Mouse (Mus musculus) limb, embryonic 13.5 days (tissue): Measurements from ENCODE around the gene Asb10. TPM values are rescaled to one million over a fixed set of nuclear protein-coding genes. Genes with fewer than 3 reads are reported as not detected.

Source experiments
- ATAC-seq: fragments of 200-750 bp; cut with Nextera tagmentation; 2 replicates; pipeline ENCODE4 v1.8.0; 2017; ENCODE audit warnings: low read depth, moderate number of reproducible peaks, moderate TSS enrichment; ENCODE audit not compliant: low FRiP score
- H3K27ac ChIP-seq: fragments of 300-500 bp; sonication (generic); 2 replicates; pipeline ENCODE4 v1.5.1; 2015; ENCODE audit warnings: inconsistent platforms, mild to moderate bottlenecking, moderate library complexity
- H3K27me3 ChIP-seq: fragments of 300-500 bp; sonication (generic); 2 replicates; pipeline ENCODE4 v1.6.1; 2015; ENCODE audit warnings: mild to moderate bottlenecking, inconsistent platforms
- H3K36me3 ChIP-seq: fragments of 300-500 bp; sonication (generic); 2 replicates; pipeline ENCODE4 v1.6.1; 2015; ENCODE audit warnings: inconsistent platforms, mild to moderate bottlenecking, moderate library complexity
- H3K4me1 ChIP-seq: fragments of 300-500 bp; sonication (generic); 2 replicates; pipeline ENCODE4 v1.6.1; 2015; ENCODE audit warnings: inconsistent platforms
- H3K4me2 ChIP-seq: fragments of 300-500 bp; sonication (generic); replicated peaks from 2 replicates; pipeline ENCODE4 v1.6.1; 2015; ENCODE audit warnings: inconsistent platforms, mild to moderate bottlenecking, moderate library complexity
- H3K4me3 ChIP-seq: fragments of 300-500 bp; sonication (generic); 2 replicates; pipeline ENCODE4 v1.5.1; 2015; ENCODE audit warnings: moderate library complexity, mild to moderate bottlenecking, inconsistent platforms
- H3K9ac ChIP-seq: fragments of 300-500 bp; sonication (generic); 2 replicates; pipeline ENCODE4 v1.6.1; 2015; ENCODE audit warnings: mild to moderate bottlenecking, inconsistent platforms
- H3K9me3 ChIP-seq: fragments of 300-500 bp; sonication (generic); 2 replicates; pipeline ENCODE4 v1.6.1; 2016; ENCODE audit warnings: inconsistent platforms
- WGBS: fragments of 180-500 bp; shearing (Covaris S2); methylation state at CpG from one replicate; pipeline ENCODE4 v1.1.7; 2015; 5-methylcytosine and 5-hydroxymethylcytosine counted together
- polyA plus RNA-seq: library from polyadenylated mRNA; unstranded; fragments of >200 nt; fragmentation: Nextera tagmentation; extraction: Ambion mirVana; gene quantifications from 2 replicates; pipeline ENCODE4 v1.2.1, GENCODE M21; 2015

The Asb10 gene
- polyA plus RNA-seq, 1 experiment from 2014 or later = 2.2 TPM

DNA sequence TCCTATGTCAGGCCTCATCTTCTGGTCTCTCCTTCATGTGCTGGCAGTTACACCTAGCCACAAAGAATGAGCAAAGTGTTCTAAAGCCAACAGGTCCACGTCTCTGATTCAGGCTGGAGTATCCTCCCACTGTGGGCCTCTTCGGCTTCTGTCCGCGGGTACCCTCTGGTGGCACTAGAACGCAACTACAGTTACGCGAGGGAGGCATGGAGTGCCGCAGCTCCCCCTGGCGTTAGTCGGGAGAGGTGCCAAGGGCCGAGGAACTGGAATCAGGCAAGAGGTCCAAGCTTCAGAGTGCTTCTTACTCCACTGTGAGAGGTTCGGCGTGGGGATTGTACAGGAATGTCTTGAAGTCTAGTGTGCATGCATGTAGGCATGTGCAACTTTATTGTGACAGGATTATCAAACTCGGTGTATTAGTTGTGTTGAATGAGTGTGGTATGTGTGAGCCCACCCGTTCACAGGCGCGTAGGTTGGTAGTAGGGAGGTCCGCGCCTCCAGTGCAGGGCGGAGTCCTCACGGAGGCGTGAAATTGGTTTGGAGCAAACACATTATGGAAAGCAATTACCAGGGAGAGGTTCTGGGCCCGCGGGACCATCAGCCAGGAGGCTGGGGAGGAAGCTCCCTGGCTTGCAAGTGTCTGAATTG is 10.6 kb downstream of the Asb10 start:
- H3K9me3 ChIP-seq = no peaks in the 10 kb centered on the region
- 11% methylated on average over 24 of the region's 24 CpGs for WGBS
- no peaks in the 10 kb centered on the region for H3K36me3 ChIP-seq
- no peak overlapping the region for H3K4me2 ChIP-seq
- no peak overlapping the region for H3K27ac ChIP-seq
- peaks cover 87% of the 10 kb centered on the region for H3K27me3 ChIP-seq
- H3K4me3 ChIP-seq = no peak overlapping the region
- H3K9ac ChIP-seq = no peak overlapping the region
- peaks cover 10% of the 10 kb centered on the region for H3K4me1 ChIP-seq
- peak; percentile 52; the same call in 1 of the 2 replicates for ATAC-seq

- Histone ChIP-seq H3K4me2 (no peak overlapping the region), H3K9ac (no peak overlapping the region), H3K36me3 (no peaks in the 10 kb centered on the region), H3K4me1 (peaks cover 10% of the 10 kb centered on the region), H3K4me3 (no peak overlapping the region), H3K27me3 (peaks cover 98% of the 10 kb centered on the region), H3K9me3 (no peaks in the 10 kb centered on the region), H3K27ac (no peak overlapping the region)
- no peak for ATAC-seq
- WGBS = 14% methylated on average over 6 of the region's 6 CpGs
Measured at GRCm38 (mm10) chr5:24527780-24528179, 13.0 kb downstream of the Asb10 start.

- under 1% methylated on average over 39 of the region's 49 CpGs for WGBS
- Histone ChIP-seq H3K27me3 (peaks cover 98% of the 10 kb centered on the region), H3K4me1 (peaks cover 10% of the 10 kb centered on the region), H3K4me3 (peak within 1 kb of the TSS; percentile 44), H3K36me3 (no peaks in the 10 kb centered on the region), H3K9me3 (no peaks in the 10 kb centered on the region), H3K4me2 (peak within 1 kb of the TSS; percentile 74), H3K27ac (no peak within 1 kb of the TSS), H3K9ac (peak within 1 kb of the TSS; percentile 39; the same call in 1 of the 2 replicates)
- no peak for ATAC-seq
Measured at GRCm38 (mm10) chr5:24526889-24527230, 13.9 kb downstream of the Asb10 start, which contains the start of gene Gbx1. Gbx1 (minus strand) TSS chr5:24527202.

- peaks cover 98% of the 10 kb centered on the region for H3K27me3 ChIP-seq
- 0 out of 2 replicates have a peak, but pooled peaks have one; percentile 14 for ATAC-seq
- under 1% methylated on average over 69 of the region's 109 CpGs for WGBS
- no peak overlapping the region for H3K27ac ChIP-seq
- peak overlapping the region; percentile 39; the same call in 1 of the 2 replicates for H3K9ac ChIP-seq
- H3K36me3 ChIP-seq = no peaks in the 10 kb centered on the region
- peak overlapping the region; percentile 44 for H3K4me3 ChIP-seq
- no peaks in the 10 kb centered on the region for H3K9me3 ChIP-seq
- peaks cover 10% of the 10 kb centered on the region for H3K4me1 ChIP-seq
- peak overlapping the region; percentile 74 for H3K4me2 ChIP-seq
Measured at GRCm38 (mm10) chr5:24526190-24526888, 14.4 kb downstream of the Asb10 start.

DNA sequence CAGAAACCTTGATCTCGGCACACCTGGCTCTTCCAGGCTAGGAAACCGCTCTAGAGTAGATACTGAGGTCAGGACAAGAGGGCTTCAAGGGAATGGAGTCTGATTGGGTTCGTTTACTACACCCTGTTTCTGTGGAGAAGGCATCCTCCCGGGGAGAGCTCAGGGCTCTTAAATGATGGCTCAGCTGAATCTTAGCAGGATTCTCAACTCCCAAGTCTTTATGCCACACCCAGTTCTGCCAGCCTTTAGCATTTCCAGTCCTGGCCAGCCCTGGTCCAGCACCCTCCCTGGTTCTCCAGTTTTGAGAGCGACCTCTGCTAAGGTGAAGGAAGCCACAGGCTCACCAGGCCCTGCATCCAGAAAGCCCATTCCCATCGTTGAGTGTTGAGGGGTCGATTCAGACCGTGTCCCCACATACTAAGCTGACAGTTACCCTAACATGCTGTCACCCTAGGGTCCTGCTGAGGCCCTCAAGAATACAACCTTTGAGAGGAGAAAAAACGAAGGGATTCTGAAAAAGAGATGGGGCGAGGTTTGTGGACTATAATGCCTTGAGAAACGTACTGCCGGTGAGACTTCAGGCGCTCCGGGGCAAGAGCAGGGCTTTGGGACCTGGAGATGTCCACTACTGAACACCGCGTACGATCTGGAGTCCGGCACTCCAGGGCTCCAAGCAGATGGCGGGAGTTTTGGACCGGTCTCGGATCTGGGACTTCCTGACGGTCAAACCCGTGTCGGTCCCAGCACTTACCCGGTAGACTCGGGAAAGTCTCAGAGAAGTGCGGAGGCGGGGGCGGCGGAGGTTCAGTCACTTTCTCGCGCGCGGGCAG is 15.2 kb downstream of the Asb10 start:
- WGBS = 5% methylated on average over 34 of the region's 34 CpGs
- Histone ChIP-seq H3K9me3 (no peaks in the 10 kb centered on the region), H3K27me3 (peaks cover 93% of the 10 kb centered on the region), H3K4me2 (peak overlapping the region; percentile 74), H3K4me3 (peak overlapping the region; percentile 44), H3K27ac (no peak overlapping the region), H3K36me3 (no peaks in the 10 kb centered on the region), H3K4me1 (peaks cover 10% of the 10 kb centered on the region), H3K9ac (no peak overlapping the region)
- no peak for ATAC-seq

DNA sequence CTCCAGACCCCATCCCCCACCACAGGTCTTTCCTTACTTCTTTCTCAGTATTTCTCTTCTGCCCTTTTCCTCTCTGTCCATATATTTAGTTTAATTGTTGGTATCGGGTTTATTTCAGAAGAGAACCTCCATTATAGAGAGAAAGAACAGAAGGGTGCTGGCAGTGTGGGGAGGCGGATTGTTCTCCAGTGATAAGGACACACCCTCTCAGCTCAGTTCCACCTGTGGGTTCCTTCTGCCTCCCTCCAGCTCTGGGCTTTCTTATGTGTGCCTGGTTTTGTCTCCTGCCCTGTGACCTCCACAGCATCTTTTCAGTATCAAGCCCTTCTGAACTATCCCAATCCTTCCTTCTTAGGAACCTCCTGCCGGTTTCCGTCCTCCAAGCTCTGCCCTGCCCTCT is 16.3 kb downstream of the Asb10 start:
- H3K4me2 ChIP-seq = no peak overlapping the region
- no peaks in the 10 kb centered on the region for H3K9me3 ChIP-seq
- 15% methylated on average over 4 of the region's 4 CpGs for WGBS
- H3K27ac ChIP-seq = no peak overlapping the region
- ATAC-seq = no peak
- H3K9ac ChIP-seq = no peak overlapping the region
- no peak overlapping the region for H3K4me3 ChIP-seq
- H3K36me3 ChIP-seq = no peaks in the 10 kb centered on the region
- peaks cover 10% of the 10 kb centered on the region for H3K4me1 ChIP-seq
- peaks cover 94% of the 10 kb centered on the region for H3K27me3 ChIP-seq

GRCm38 (mm10) chr5:24523806-24524205 is 17.0 kb downstream of the Asb10 start:
- Histone ChIP-seq H3K9me3 (no peaks in the 10 kb centered on the region), H3K4me3 (no peak overlapping the region), H3K4me1 (peaks cover 10% of the 10 kb centered on the region), H3K36me3 (no peaks in the 10 kb centered on the region), H3K4me2 (no peak overlapping the region), H3K27ac (no peak overlapping the region), H3K27me3 (peaks cover 92% of the 10 kb centered on the region), H3K9ac (no peak overlapping the region)
- WGBS = 55% methylated on average over 8 of the region's 8 CpGs
- no peak for ATAC-seq

DNA sequence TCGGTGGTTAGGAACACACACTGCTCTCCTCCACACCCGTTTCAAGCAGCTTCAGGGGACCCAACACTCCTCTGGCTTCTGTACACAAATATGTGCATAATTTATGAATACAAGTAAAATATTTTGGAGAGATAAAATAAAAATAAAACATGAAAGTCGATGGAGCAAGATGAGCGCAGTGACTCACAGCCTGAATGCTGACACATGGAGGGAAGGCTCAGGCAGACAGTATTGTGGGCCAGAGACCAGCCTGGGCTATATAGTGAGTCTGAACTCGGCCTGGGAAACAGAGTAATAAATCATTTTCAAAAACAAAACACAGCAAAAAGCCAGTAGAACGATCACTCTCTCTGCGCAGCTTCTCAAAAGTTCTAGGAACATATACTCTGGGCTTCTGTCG is 19.4 kb downstream of the Asb10 start:
- H3K9ac ChIP-seq = no peak overlapping the region
- ATAC-seq = no peak
- H3K27me3 ChIP-seq = peaks cover 89% of the 10 kb centered on the region
- H3K27ac ChIP-seq = no peak overlapping the region
- 59% methylated on average over 8 of the region's 8 CpGs for WGBS
- H3K4me2 ChIP-seq = no peak overlapping the region
- no peaks in the 10 kb centered on the region for H3K9me3 ChIP-seq
- H3K4me1 ChIP-seq = peaks cover 4% of the 10 kb centered on the region
- H3K36me3 ChIP-seq = no peaks in the 10 kb centered on the region
- H3K4me3 ChIP-seq = no peak overlapping the region

DNA sequence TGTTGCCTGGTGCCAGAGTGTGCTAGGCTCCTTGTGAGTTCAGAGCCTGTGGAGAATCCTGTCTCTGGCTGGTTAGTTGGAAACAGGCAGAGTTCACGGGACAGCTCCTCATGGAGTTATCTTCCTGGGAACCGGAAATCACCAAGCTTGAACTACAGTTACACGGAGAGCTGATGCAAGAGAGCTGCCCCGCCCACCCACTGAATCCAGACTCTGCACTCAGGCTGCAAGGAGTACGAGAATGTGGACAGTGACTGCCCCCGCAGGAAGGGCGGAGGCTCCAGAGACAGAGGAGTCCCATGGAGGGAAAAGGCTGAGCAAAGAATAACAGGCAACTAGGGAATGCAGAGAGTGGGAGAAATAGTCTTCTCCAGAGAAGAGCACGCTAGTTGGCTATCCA is 28.5 kb downstream of the Asb10 start:
- Histone ChIP-seq H3K27ac (no peak overlapping the region), H3K36me3 (no peaks in the 10 kb centered on the region), H3K27me3 (peaks cover 32% of the 10 kb centered on the region), H3K9me3 (no peaks in the 10 kb centered on the region), H3K9ac (no peak overlapping the region), H3K4me1 (peaks cover 7% of the 10 kb centered on the region), H3K4me2 (no peak overlapping the region), H3K4me3 (no peak overlapping the region)
- no peak for ATAC-seq
- 54% methylated on average over 8 of the region's 8 CpGs for WGBS

DNA sequence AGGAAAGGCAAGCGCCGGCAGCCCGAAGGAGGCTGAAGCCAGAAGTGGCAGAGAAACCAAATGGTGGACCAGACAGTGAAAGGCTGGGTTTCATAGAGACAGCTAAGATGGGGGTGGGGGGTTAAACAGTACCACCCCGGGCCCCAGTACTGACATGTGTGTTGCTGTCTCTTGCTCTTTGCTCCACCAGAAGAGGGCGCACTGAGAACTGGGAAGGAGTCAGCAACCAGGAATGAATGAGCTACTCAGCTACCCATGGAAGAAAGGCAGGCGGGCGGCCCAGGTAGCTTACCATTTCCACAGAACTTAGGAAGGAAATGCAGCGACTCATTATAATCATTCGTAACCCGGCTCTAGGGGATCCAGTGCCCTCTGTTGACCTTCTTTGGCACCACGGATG is 30.1 kb downstream of the Asb10 start:
- no peak for ATAC-seq
- H3K9ac ChIP-seq = no peak overlapping the region
- H3K27ac ChIP-seq = no peak overlapping the region
- H3K9me3 ChIP-seq = no peaks in the 10 kb centered on the region
- no peak overlapping the region for H3K4me3 ChIP-seq
- H3K4me1 ChIP-seq = peaks cover 7% of the 10 kb centered on the region
- 43% methylated on average over 11 of the region's 11 CpGs for WGBS
- H3K36me3 ChIP-seq = no peaks in the 10 kb centered on the region
- no peak overlapping the region for H3K4me2 ChIP-seq
- H3K27me3 ChIP-seq = peaks cover 32% of the 10 kb centered on the region

DNA sequence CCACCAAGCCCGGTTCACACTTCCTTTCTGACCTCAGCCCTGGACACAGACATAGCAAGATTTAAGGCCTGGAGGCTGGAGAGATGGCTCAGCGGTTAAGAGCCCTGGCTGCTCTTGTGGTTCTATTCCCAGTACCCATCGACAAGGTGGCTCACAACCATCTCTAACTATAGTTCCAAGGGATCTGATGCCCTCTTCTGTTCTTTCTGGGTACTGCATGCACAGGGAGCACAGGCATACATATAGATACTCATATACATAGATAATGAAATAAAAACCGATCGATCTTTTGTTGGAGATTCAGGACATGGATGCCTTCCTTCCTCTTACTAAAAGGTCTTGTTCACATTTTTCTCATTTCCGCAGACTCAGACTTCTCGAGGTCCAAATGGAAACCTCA is 32.4 kb downstream of the Asb10 start:
- H3K4me1 ChIP-seq = peaks cover 11% of the 10 kb centered on the region
- 86% methylated on average over 7 of the region's 7 CpGs for WGBS
- H3K9me3 ChIP-seq = no peaks in the 10 kb centered on the region
- H3K4me2 ChIP-seq = no peak overlapping the region
- peaks cover 52% of the 10 kb centered on the region for H3K27me3 ChIP-seq
- no peak for ATAC-seq
- H3K9ac ChIP-seq = no peak overlapping the region
- no peak overlapping the region for H3K4me3 ChIP-seq
- H3K27ac ChIP-seq = no peak overlapping the region
- H3K36me3 ChIP-seq = no peaks in the 10 kb centered on the region

- no peak overlapping the region for H3K27ac ChIP-seq
- no peaks in the 10 kb centered on the region for H3K9me3 ChIP-seq
- peaks cover 51% of the 10 kb centered on the region for H3K27me3 ChIP-seq
- ATAC-seq = no peak
- WGBS = 61% methylated on average over 2 of the region's 2 CpGs
- H3K36me3 ChIP-seq = peaks cover 29% of the 10 kb centered on the region
- H3K4me1 ChIP-seq = peaks cover 7% of the 10 kb centered on the region
- no peak overlapping the region for H3K9ac ChIP-seq
- no peak overlapping the region for H3K4me2 ChIP-seq
- no peak overlapping the region for H3K4me3 ChIP-seq
Measured at GRCm38 (mm10) chr5:24505513-24505912, 35.3 kb downstream of the Asb10 start.
